Mouse (Mus musculus): ENCODE results near the gene 2510009E07Rik.

GRCm38 (mm10) chr16:21671878-21672277 is 22.6 kb downstream of the 2510009E07Rik start:
- TF ChIP-seq CTCF (IDR thresholded peaks at IDR 0.05; ENCODE audit: low read depth, low read length) (no peak), POLR2A (IDR thresholded peaks at IDR 0.05; ENCODE audit: extremely low read depth, insufficient read depth, low read length) (no peak)
